Mouse (Mus musculus) limb, embryonic 13.5 days (tissue): ENCODE measurements at regions not wholly inside any gene's neighbourhood (a gene's known extent, or its start where the extent isn't known, plus 50 kb on each side); places are given as distances from the start of the nearest gene placed in this dataset.
A peak's percentile ranks its signal among the peaks of the same experiment; 100 is the strongest.

Experiments
- ATAC-seq: fragments of 200-750 bp; cut with Nextera tagmentation; 2 replicates; pipeline ENCODE4 v1.8.0; 2017; ENCODE audit warnings: low read depth, moderate number of reproducible peaks, moderate TSS enrichment; ENCODE audit not compliant: low FRiP score
- H3K27ac ChIP-seq: fragments of 300-500 bp; sonication (generic); 2 replicates; pipeline ENCODE4 v1.5.1; 2015; ENCODE audit warnings: inconsistent platforms, mild to moderate bottlenecking, moderate library complexity
- H3K27me3 ChIP-seq: fragments of 300-500 bp; sonication (generic); 2 replicates; pipeline ENCODE4 v1.6.1; 2015; ENCODE audit warnings: mild to moderate bottlenecking, inconsistent platforms
- H3K36me3 ChIP-seq: fragments of 300-500 bp; sonication (generic); 2 replicates; pipeline ENCODE4 v1.6.1; 2015; ENCODE audit warnings: inconsistent platforms, mild to moderate bottlenecking, moderate library complexity
- H3K4me1 ChIP-seq: fragments of 300-500 bp; sonication (generic); 2 replicates; pipeline ENCODE4 v1.6.1; 2015; ENCODE audit warnings: inconsistent platforms
- H3K4me2 ChIP-seq: fragments of 300-500 bp; sonication (generic); replicated peaks from 2 replicates; pipeline ENCODE4 v1.6.1; 2015; ENCODE audit warnings: inconsistent platforms, mild to moderate bottlenecking, moderate library complexity
- H3K4me3 ChIP-seq: fragments of 300-500 bp; sonication (generic); 2 replicates; pipeline ENCODE4 v1.5.1; 2015; ENCODE audit warnings: moderate library complexity, mild to moderate bottlenecking, inconsistent platforms
- H3K9ac ChIP-seq: fragments of 300-500 bp; sonication (generic); 2 replicates; pipeline ENCODE4 v1.6.1; 2015; ENCODE audit warnings: mild to moderate bottlenecking, inconsistent platforms
- H3K9me3 ChIP-seq: fragments of 300-500 bp; sonication (generic); 2 replicates; pipeline ENCODE4 v1.6.1; 2016; ENCODE audit warnings: inconsistent platforms
- WGBS: fragments of 180-500 bp; shearing (Covaris S2); methylation state at CpG from one replicate; pipeline ENCODE4 v1.1.7; 2015; 5-methylcytosine and 5-hydroxymethylcytosine counted together

DNA sequence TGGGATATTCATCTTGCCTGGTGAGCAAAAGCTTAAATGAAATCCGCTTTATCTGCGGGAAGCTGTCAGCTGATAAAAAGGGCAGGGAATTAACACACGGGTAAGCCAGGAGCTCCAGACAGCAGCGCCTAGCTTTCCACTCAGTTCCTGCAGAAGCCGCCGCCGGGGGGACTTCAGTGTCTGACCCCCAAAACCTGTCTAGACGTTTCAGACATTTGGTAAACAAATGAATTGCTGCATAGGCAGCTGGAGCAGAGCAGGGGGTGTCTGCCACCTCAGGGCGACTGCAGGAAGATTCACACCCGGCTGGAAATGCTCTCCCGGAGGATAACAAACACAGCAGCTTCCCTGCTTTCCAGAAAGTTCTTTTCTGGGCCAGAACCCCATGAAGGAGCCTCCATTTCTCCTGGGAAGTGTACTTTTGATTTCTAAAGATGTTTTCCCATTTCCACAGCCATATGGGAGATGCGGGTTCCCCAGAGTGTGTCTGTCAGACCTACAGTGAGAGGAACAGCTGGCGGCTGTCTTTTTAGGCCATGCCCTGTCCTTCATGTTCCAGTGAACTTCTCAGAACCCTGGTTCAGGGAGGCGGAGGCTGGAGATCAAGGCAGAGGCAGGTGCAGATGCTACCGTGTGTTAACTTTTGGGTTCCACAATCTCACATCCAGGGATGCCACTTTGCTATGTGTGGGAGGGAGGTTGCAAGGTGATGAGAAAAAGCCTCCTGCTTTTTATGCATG lies 58.7 kb upstream of the Pmepa1 start:
- 19% methylated on average over 15 of the region's 15 CpGs for WGBS
- Histone ChIP-seq H3K27ac (peak overlapping the region; percentile 63; the same call in 1 of the 2 replicates), H3K4me1 (peaks cover 61% of the 10 kb centered on the region), H3K9ac (no peak overlapping the region), H3K4me2 (peak overlapping the region; percentile 31; the same call in 1 of the 2 replicates), H3K27me3 (peaks cover 20% of the 10 kb centered on the region), H3K9me3 (no peaks in the 10 kb centered on the region), H3K4me3 (no peak overlapping the region), H3K36me3 (no peaks in the 10 kb centered on the region)
- no peak for ATAC-seq

GRCm38 (mm10) chr2:173335859-173336258 lies 59.5 kb upstream of the Pmepa1 start:
- ATAC-seq: no peak

GRCm38 (mm10) chr2:173337666-173338065 lies 61.3 kb upstream of the Pmepa1 start:
- Histone ChIP-seq H3K4me2 (no peak overlapping the region), H3K27ac (peak overlapping the region; percentile 44), H3K9ac (no peak overlapping the region), H3K9me3 (no peaks in the 10 kb centered on the region), H3K4me3 (no peak overlapping the region), H3K36me3 (no peaks in the 10 kb centered on the region), H3K4me1 (peaks cover 86% of the 10 kb centered on the region), H3K27me3 (peaks cover 16% of the 10 kb centered on the region)
- no peak for ATAC-seq
- WGBS: 37% methylated on average over 5 of the region's 5 CpGs

More at GRCm38 (mm10) chr2:173335859-173336258, 59.5 kb upstream of the Pmepa1 start:
- Histone ChIP-seq H3K27ac (peak overlapping the region; percentile 63), H3K4me3 (no peak overlapping the region), H3K27me3 (peaks cover 16% of the 10 kb centered on the region), H3K4me1 (peaks cover 69% of the 10 kb centered on the region), H3K9ac (peak overlapping the region; percentile 35; the same call in 1 of the 2 replicates), H3K9me3 (no peaks in the 10 kb centered on the region), H3K36me3 (no peaks in the 10 kb centered on the region), H3K4me2 (peak overlapping the region; percentile 31)
- 4% methylated on average over 10 of the region's 10 CpGs for WGBS

DNA sequence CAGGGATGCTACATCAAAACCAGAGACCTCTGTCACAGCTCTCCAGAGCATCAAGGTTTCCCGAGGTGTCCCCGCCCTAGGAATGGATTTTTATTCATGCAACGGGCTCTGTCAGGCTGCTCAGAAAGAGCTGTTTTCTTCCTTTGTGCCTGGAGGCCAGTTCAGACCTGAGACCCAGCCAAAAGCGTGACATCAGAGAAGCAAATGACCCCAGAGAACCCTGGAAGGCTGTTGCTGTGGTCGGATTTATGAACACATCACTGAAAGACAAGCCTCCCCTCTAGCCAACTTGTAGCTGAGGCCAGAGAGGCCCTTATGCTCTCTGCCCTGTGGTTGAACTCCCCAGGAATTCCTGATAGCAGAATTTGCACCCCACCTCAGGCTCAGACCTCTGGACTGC lies 62.3 kb upstream of the Pmepa1 start:
- WGBS: 29% methylated on average over 5 of the region's 5 CpGs
- Histone ChIP-seq H3K27me3 (peaks cover 16% of the 10 kb centered on the region), H3K27ac (peak overlapping the region; percentile 73)

GRCm38 (mm10) chr2:173339211-173339610 lies 62.9 kb upstream of the Pmepa1 start:
- Histone ChIP-seq H3K4me3 (no peak overlapping the region), H3K9ac (no peak overlapping the region), H3K4me2 (0 out of 2 replicates have a peak overlapping the region, but pooled peaks have one; percentile 56), H3K9me3 (peaks cover 3% of the 10 kb centered on the region; the same call in 1 of the 2 replicates), H3K36me3 (no peaks in the 10 kb centered on the region), H3K27me3 (peaks cover 10% of the 10 kb centered on the region), H3K27ac (peak overlapping the region; percentile 73; the same call in 1 of the 2 replicates), H3K4me1 (peaks cover 95% of the 10 kb centered on the region)
- 49% methylated on average over 3 of the region's 3 CpGs for WGBS
- no peak for ATAC-seq

More for the DNA sequence above, 62.3 kb upstream of the Pmepa1 start:
- Histone ChIP-seq H3K9me3 (no peaks in the 10 kb centered on the region), H3K9ac (no peak overlapping the region), H3K4me3 (no peak overlapping the region), H3K4me2 (no peak overlapping the region), H3K36me3 (no peaks in the 10 kb centered on the region), H3K4me1 (peaks cover 96% of the 10 kb centered on the region)
- 0 out of 2 replicates have a peak, but pooled peaks have one; percentile 2 for ATAC-seq

- peaks cover 7% of the 10 kb centered on the region; the same call in 1 of the 2 replicates for H3K9me3 ChIP-seq
- H3K4me2 ChIP-seq: peak overlapping the region; percentile 56
- WGBS: 2% methylated on average over 26 of the region's 26 CpGs
- H3K27me3 ChIP-seq: 0 out of 2 replicates have a peak, but pooled peaks cover 4% of the 10 kb centered on the region
- H3K4me3 ChIP-seq: peak overlapping the region; percentile 24
- H3K9ac ChIP-seq: no peak overlapping the region
- H3K27ac ChIP-seq: peak overlapping the region; percentile 77; the same call in 1 of the 2 replicates
- peaks cover 86% of the 10 kb centered on the region for H3K4me1 ChIP-seq
- H3K36me3 ChIP-seq: no peaks in the 10 kb centered on the region
- peak; percentile 75 for ATAC-seq
Observed at GRCm38 (mm10) chr2:173340044-173340601, 63.8 kb upstream of the Pmepa1 start.

- no peak for ATAC-seq
- 28% methylated on average over 16 of the region's 16 CpGs for WGBS
Observed at GRCm38 (mm10) chr2:173342605-173343260, 66.4 kb upstream of the Pmepa1 start.

GRCm38 (mm10) chr2:173343665-173344064 lies 67.3 kb upstream of the Pmepa1 start:
- Histone ChIP-seq H3K27ac (no peak overlapping the region; the same call in 1 of the 2 replicates), H3K4me2 (no peak overlapping the region), H3K36me3 (no peaks in the 10 kb centered on the region), H3K4me3 (no peak overlapping the region), H3K4me1 (peaks cover 56% of the 10 kb centered on the region), H3K27me3 (no peaks in the 10 kb centered on the region; the same call in 1 of the 2 replicates), H3K9ac (no peak overlapping the region), H3K9me3 (peaks cover 7% of the 10 kb centered on the region; the same call in 1 of the 2 replicates)
- WGBS: 85% methylated on average over 2 of the region's 2 CpGs
- ATAC-seq: no peak

More at GRCm38 (mm10) chr2:173342605-173343260, 66.4 kb upstream of the Pmepa1 start:
- Histone ChIP-seq H3K4me3 (no peak overlapping the region), H3K36me3 (no peaks in the 10 kb centered on the region), H3K4me1 (peaks cover 64% of the 10 kb centered on the region), H3K27me3 (no peaks in the 10 kb centered on the region; the same call in 1 of the 2 replicates), H3K4me2 (peak overlapping the region; percentile 23; the same call in 1 of the 2 replicates), H3K27ac (peak overlapping the region; percentile 58; the same call in 1 of the 2 replicates), H3K9ac (peak overlapping the region; percentile 31; the same call in 1 of the 2 replicates), H3K9me3 (peaks cover 7% of the 10 kb centered on the region; the same call in 1 of the 2 replicates)

GRCm38 (mm10) chr2:173344221-173344620 lies 67.9 kb upstream of the Pmepa1 start:
- peaks cover 51% of the 10 kb centered on the region for H3K4me1 ChIP-seq
- H3K9ac ChIP-seq: no peak overlapping the region
- H3K27ac ChIP-seq: no peak overlapping the region
- peaks cover 7% of the 10 kb centered on the region; the same call in 1 of the 2 replicates for H3K9me3 ChIP-seq
- WGBS: 93% methylated on average over 5 of the region's 5 CpGs
- H3K27me3 ChIP-seq: no peaks in the 10 kb centered on the region; the same call in 1 of the 2 replicates
- H3K36me3 ChIP-seq: no peaks in the 10 kb centered on the region
- H3K4me3 ChIP-seq: no peak overlapping the region
- H3K4me2 ChIP-seq: no peak overlapping the region
- no peak for ATAC-seq

DNA sequence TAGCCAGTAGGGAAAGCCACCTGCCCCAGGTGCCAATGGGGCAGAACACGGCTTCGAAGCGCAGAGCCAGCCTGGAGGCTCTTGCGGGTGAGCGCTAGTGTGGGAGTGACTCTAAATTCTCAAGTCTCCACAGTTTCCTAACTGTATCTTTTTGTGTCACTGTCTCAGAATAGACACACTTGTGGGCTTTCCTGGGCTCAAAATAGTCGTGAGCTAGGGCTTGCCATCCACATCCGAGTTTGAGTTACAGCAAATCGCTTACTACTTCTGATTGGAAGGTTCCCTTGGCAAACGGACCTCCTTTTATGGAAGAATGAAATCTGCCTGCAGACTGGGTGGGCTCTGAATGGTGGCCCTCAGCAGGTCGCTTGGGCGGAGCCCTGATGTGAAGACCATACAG lies 71.0 kb upstream of the Pmepa1 start:
- H3K27me3 ChIP-seq: no peaks in the 10 kb centered on the region; the same call in 1 of the 2 replicates
- ATAC-seq: no peak
- peaks cover 50% of the 10 kb centered on the region for H3K4me1 ChIP-seq
- WGBS: 65% methylated on average over 11 of the region's 11 CpGs
- no peak overlapping the region for H3K9ac ChIP-seq
- no peak overlapping the region for H3K4me2 ChIP-seq
- no peaks in the 10 kb centered on the region for H3K36me3 ChIP-seq
- H3K27ac ChIP-seq: no peak overlapping the region
- H3K4me3 ChIP-seq: no peak overlapping the region
- peaks cover 7% of the 10 kb centered on the region; the same call in 1 of the 2 replicates for H3K9me3 ChIP-seq

DNA sequence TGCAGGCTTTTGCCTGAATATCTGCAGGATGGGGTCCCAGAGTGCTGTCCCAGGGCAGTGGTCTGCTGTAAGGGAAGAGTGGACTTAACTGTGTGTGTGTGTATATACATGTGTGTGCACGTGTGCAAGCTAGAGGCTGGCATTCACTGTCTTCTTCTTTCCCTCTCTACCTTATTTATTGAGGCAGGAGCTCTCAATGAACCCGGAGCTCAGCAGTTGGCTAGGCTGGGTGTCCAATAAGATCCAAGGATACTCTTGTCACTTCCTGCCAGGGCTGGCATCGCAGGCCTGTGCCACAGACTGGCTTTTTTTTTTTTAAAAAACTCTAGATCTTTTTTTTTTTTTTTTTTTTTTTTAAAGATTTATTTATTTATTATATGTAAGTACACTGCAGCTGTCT lies 72.4 kb upstream of the Pmepa1 start:
- Histone ChIP-seq H3K4me2 (no peak overlapping the region), H3K27me3 (no peaks in the 10 kb centered on the region; the same call in 1 of the 2 replicates), H3K4me1 (peaks cover 50% of the 10 kb centered on the region), H3K27ac (no peak overlapping the region), H3K9ac (no peak overlapping the region), H3K4me3 (no peak overlapping the region), H3K9me3 (peaks cover 7% of the 10 kb centered on the region; the same call in 1 of the 2 replicates), H3K36me3 (no peaks in the 10 kb centered on the region)
- no peak for ATAC-seq
- WGBS: 68% methylated on average over 3 of the region's 3 CpGs
